Mouse (Mus musculus) midbrain, embryonic 10.5 days (tissue): ENCODE data around the gene Psmd9. TPM values are rescaled to one million over a fixed set of nuclear protein-coding genes. Genes with fewer than 3 reads are reported as not detected.
A peak's percentile ranks its signal among the peaks of the same experiment; 100 is the strongest.

Experiments used
- DNase-seq: peaks from one replicate; pipeline ENCODE4 v3.0.0-alpha.2; 2017; ENCODE audit warnings: low spot score
- H3K27ac ChIP-seq: fragments of 300-500 bp; sonication (generic); replicated peaks from 2 replicates; pipeline ENCODE4 v1.5.1; 2016; ENCODE audit warnings: mild to moderate bottlenecking
- H3K27me3 ChIP-seq: fragments of 300-500 bp; sonication (generic); 2 replicates; pipeline ENCODE4 v1.6.1; 2016; ENCODE audit warnings: low read depth, mild to moderate bottlenecking; ENCODE audit not compliant: poor library complexity, severe bottlenecking
- H3K36me3 ChIP-seq: fragments of 300-500 bp; sonication (generic); 2 replicates; pipeline ENCODE4 v1.6.1; 2016; ENCODE audit warnings: mild to moderate bottlenecking, moderate library complexity
- H3K4me1 ChIP-seq: fragments of 300-500 bp; sonication (generic); 2 replicates; pipeline ENCODE4 v1.6.1; 2016
- H3K4me3 ChIP-seq: fragments of 300-500 bp; sonication (generic); 2 replicates; pipeline ENCODE4 v1.5.1; 2016; ENCODE audit warnings: mild to moderate bottlenecking, moderate library complexity
- H3K9me3 ChIP-seq: fragments of 300-500 bp; sonication (generic); replicated peaks from 2 replicates; pipeline ENCODE4 v1.6.1; 2016; ENCODE audit warnings: mild to moderate bottlenecking
- WGBS: fragments of 180-500 bp; shearing (Covaris S2); methylation state at CpG from one replicate; pipeline ENCODE4 v1.1.7; 2016; 5-methylcytosine and 5-hydroxymethylcytosine counted together
- polyA plus RNA-seq: library from polyadenylated mRNA; unstranded; fragments of >200 nt; fragmentation: Nextera tagmentation; extraction: Ambion mirVana; gene quantifications from 2 replicates; pipeline ENCODE4 v1.2.1, GENCODE M21; 2016

Gene Psmd9
- polyA plus RNA-seq, 1 experiment from 2014 or later: 78.5 TPM

DNA sequence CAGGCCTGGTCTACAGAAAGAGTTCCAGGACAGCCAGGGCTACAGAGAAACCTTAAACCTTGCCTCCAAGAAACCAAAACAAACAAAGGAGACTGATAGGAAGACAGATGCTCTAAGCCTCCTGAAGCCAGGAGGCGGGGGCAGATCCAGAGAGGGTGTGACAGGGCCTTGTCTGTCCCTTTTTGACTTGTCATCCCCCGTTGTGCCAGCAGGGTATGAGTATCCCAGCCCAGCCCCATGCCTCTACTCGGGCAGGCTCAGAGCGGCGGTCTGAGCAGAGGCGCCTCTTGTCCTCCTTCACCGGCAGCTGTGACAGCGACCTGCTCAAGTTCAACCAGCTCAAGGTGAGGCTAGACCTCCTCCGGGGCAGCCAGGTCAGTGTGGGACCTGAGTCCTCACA is 6.3 kb upstream of the Psmd9 start:
- H3K9me3 ChIP-seq: no peaks in the 10 kb centered on the region
- peaks cover 88% of the 10 kb centered on the region for H3K36me3 ChIP-seq
- peak; percentile 25 for DNase-seq
- whole genome bisulfite sequencing: 85% methylated on average over 9 of the region's 9 CpGs
- H3K4me3 ChIP-seq: no peak overlapping the region
- no peak overlapping the region for H3K27ac ChIP-seq
- no peaks in the 10 kb centered on the region for H3K4me1 ChIP-seq
- no peaks in the 10 kb centered on the region for H3K27me3 ChIP-seq

- peaks cover 3% of the 10 kb centered on the region; the same call in 1 of the 2 replicates for H3K4me1 ChIP-seq
- WGBS: 91% methylated on average over 10 of the region's 10 CpGs
- H3K4me3 ChIP-seq: no peak overlapping the region
- no peaks in the 10 kb centered on the region for H3K27me3 ChIP-seq
- peaks cover 55% of the 10 kb centered on the region for H3K36me3 ChIP-seq
- no peak for DNase-seq
- H3K9me3 ChIP-seq: no peaks in the 10 kb centered on the region
- H3K27ac ChIP-seq: no peak overlapping the region
These were observed 2.8 kb upstream of the Psmd9 start for GRCm38 (mm10) chr5:123166437-123166836.

- Histone ChIP-seq H3K4me3 (no peak overlapping the region), H3K27me3 (no peaks in the 10 kb centered on the region), H3K36me3 (peaks cover 44% of the 10 kb centered on the region), H3K9me3 (no peaks in the 10 kb centered on the region), H3K4me1 (peaks cover 15% of the 10 kb centered on the region), H3K27ac (no peak overlapping the region)
- DNase-seq: no peak
- WGBS: 84% methylated on average over 5 of the region's 5 CpGs
These were observed 1.6 kb upstream of the Psmd9 start for GRCm38 (mm10) chr5:123167591-123167990.

- peaks cover 21% of the 10 kb centered on the region for H3K36me3 ChIP-seq
- 80% methylated on average over 9 of the region's 9 CpGs for WGBS
- H3K9me3 ChIP-seq: no peaks in the 10 kb centered on the region
- H3K27me3 ChIP-seq: no peaks in the 10 kb centered on the region
- no peak for DNase-seq
- peaks cover 15% of the 10 kb centered on the region for H3K4me1 ChIP-seq
- no peak overlapping the region for H3K4me3 ChIP-seq
- H3K27ac ChIP-seq: no peak overlapping the region
These were observed 1.2 kb downstream of the Psmd9 start for GRCm38 (mm10) chr5:123170365-123170764.

GRCm38 (mm10) chr5:123171646-123172350 is 2.6 kb downstream of the Psmd9 start:
- peak; percentile 89 for DNase-seq
- Histone ChIP-seq H3K36me3 (peaks cover 7% of the 10 kb centered on the region), H3K27me3 (no peaks in the 10 kb centered on the region), H3K4me3 (peak overlapping the region; percentile 41), H3K4me1 (peaks cover 15% of the 10 kb centered on the region), H3K9me3 (no peaks in the 10 kb centered on the region), H3K27ac (no peak overlapping the region)
- WGBS: 16% methylated on average over 22 of the region's 22 CpGs

DNA sequence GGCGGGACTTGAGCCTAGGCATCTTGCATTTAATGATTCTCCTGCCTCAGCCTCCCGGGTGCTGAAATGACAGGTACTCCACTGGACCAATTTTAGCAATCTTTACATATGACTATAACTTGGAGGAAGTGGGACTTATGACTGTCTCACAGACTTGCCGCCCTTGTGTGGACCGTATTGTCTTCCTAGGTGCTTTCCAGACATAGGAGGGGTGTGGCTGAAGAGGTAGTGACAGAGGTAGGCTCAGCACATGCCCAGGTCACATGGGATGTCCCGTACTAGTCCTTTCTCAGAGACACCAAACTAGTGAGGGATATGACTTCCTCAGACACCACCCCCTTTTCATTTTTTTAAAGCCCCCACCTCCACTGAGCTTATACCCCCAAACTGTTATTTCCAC is 9.6 kb downstream of the Psmd9 start:
- peaks cover 9% of the 10 kb centered on the region; the same call in 1 of the 2 replicates for H3K9me3 ChIP-seq
- H3K4me3 ChIP-seq: no peak overlapping the region
- H3K36me3 ChIP-seq: no peaks in the 10 kb centered on the region
- H3K27ac ChIP-seq: no peak overlapping the region
- 91% methylated on average over 5 of the region's 5 CpGs for WGBS
- H3K4me1 ChIP-seq: no peaks in the 10 kb centered on the region
- H3K27me3 ChIP-seq: no peaks in the 10 kb centered on the region
- DNase-seq: no peak

DNA sequence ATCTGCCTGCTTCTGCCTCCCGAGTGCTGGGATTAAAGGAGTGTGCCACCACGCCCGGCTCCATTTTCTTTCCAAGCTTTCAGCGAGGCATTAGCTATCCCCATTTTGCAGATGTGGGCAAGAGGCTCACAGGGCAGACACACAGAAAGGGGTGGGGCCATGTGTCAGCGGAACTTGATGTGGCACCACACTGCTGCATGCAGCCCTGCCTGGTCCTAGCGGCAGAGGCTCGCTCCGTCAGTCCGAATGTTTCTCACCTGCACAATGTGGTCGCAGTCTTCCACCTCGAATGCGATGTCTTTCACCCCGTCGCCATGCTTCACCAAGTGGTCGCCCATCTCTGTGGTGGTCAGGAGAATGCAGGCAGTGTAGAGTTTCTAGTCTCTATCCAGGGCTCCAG is 11.2 kb downstream of the Psmd9 start:
- Histone ChIP-seq H3K4me3 (no peak overlapping the region), H3K9me3 (peaks cover 9% of the 10 kb centered on the region; the same call in 1 of the 2 replicates), H3K27ac (no peak overlapping the region), H3K27me3 (no peaks in the 10 kb centered on the region), H3K4me1 (no peaks in the 10 kb centered on the region), H3K36me3 (no peaks in the 10 kb centered on the region)
- 94% methylated on average over 15 of the region's 15 CpGs for WGBS
- DNase-seq: no peak

DNA sequence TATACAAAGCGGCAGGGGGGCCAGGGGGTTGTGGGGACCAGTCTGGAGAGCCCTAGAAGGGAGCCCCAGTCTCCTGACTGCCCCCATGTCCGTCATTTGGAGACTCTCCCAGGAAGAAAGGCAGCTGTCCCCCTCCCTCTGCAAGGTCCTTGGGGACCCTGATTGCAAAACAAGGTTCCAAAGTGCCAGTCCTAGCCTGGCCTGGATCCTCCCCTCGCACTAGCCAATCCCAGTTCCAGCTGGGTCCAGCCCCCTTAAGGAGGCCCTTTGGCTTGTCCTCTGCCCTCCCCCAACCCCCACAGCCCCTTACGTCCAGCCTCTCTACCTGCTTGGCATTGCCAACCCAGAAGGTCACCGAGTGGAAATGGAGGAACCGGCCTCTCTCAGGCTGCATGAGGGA is 12.3 kb downstream of the Psmd9 start:
- no peaks in the 10 kb centered on the region for H3K36me3 ChIP-seq
- H3K4me3 ChIP-seq: no peak overlapping the region
- no peak for DNase-seq
- H3K27ac ChIP-seq: no peak overlapping the region
- H3K4me1 ChIP-seq: no peaks in the 10 kb centered on the region
- WGBS: 78% methylated on average over 6 of the region's 6 CpGs
- H3K9me3 ChIP-seq: peaks cover 9% of the 10 kb centered on the region; the same call in 1 of the 2 replicates
- H3K27me3 ChIP-seq: no peaks in the 10 kb centered on the region

DNA sequence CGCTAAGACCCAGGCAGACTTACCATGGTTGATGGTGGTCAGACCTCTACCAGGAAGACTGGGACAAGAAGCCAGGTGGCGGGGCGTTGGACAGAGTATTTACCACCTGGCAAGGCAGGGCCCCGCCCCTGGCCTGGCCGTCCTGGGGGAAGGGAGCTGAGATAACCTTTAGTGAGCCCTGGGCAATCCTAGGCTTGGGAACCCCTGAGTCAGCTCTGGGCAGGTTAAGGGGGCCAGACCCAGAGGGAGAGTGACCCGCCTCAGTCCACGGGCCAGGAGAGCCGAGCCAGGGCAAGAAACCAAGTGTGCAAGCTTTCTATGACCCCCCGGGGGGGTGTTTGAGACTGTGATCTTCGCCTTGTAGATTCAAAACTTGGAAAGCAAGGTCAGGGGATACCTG is 13.4 kb downstream of the Psmd9 start, which contains the start of gene Hpd:
Hpd (minus strand) TSS at position 77 of the 400 bp plus-strand sequence.
- Histone ChIP-seq H3K27ac (no peak within 1 kb of the TSS), H3K36me3 (no peaks in the 10 kb centered on the region), H3K27me3 (no peaks in the 10 kb centered on the region), H3K4me1 (no peaks in the 10 kb centered on the region), H3K4me3 (no peak within 1 kb of the TSS), H3K9me3 (peaks cover 9% of the 10 kb centered on the region; the same call in 1 of the 2 replicates)
- DNase-seq: no peak
- WGBS: 86% methylated on average over 10 of the region's 10 CpGs

DNA sequence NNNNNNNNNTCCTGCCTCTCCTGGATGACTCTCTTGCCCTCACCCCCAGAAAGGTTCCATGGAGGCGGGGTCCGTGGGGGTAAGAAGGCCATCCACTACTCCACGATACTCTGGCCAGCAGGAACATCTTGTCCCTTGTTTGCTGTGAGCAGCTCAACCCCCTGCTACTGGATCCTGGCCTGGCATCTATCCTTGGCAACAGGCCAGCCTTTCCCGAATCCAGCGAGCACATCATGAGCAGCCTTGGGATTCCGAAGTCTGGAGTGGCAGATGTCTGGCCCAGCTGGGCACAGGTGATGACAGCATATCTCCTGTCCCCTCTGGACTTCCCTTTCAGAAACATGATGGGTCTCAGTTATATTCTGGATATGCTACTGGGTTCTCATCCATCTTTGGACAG is 16.8 kb downstream of the Psmd9 start:
- no peaks in the 10 kb centered on the region for H3K27me3 ChIP-seq
- DNase-seq: no peak
- H3K9me3 ChIP-seq: no peaks in the 10 kb centered on the region
- no peak overlapping the region for H3K4me3 ChIP-seq
- WGBS: 90% methylated on average over 6 of the region's 6 CpGs
- no peaks in the 10 kb centered on the region for H3K36me3 ChIP-seq
- no peaks in the 10 kb centered on the region for H3K4me1 ChIP-seq
- H3K27ac ChIP-seq: no peak overlapping the region

DNA sequence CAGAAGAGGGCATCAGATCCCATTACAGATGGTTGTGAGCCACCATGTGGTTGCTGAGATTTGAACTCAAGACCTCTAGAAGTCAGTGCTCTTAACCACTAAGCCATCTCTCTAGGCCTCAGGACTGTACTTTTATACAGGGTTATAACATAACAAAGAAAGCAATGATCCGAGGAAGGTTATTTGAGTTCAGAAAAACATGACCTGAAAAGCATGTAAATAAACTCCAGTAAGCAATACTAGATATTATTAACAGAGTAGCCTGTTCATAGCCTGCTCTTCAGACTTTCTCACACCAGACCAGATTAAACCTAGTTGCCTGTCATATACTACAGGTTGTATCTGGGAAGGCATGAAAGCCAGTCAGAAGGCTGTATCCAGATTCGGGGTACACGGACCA is 18.1 kb downstream of the Psmd9 start:
- H3K27me3 ChIP-seq: no peaks in the 10 kb centered on the region
- no peaks in the 10 kb centered on the region for H3K9me3 ChIP-seq
- 91% methylated on average over 3 of the region's 3 CpGs for WGBS
- no peak for DNase-seq
- no peak overlapping the region for H3K27ac ChIP-seq
- no peak overlapping the region for H3K4me3 ChIP-seq
- no peaks in the 10 kb centered on the region for H3K36me3 ChIP-seq
- no peaks in the 10 kb centered on the region for H3K4me1 ChIP-seq

- DNase-seq: no peak
- WGBS: 86% methylated on average over 3 of the region's 3 CpGs
- peaks cover 4% of the 10 kb centered on the region for H3K4me1 ChIP-seq
- no peaks in the 10 kb centered on the region for H3K9me3 ChIP-seq
- H3K36me3 ChIP-seq: no peaks in the 10 kb centered on the region
- no peak overlapping the region for H3K4me3 ChIP-seq
- no peak overlapping the region for H3K27ac ChIP-seq
- H3K27me3 ChIP-seq: no peaks in the 10 kb centered on the region
These were observed 21.7 kb downstream of the Psmd9 start for GRCm38 (mm10) chr5:123190912-123191311.

GRCm38 (mm10) chr5:123191427-123191826 is 22.2 kb downstream of the Psmd9 start:
- no peak for DNase-seq
- H3K4me3 ChIP-seq: no peak overlapping the region
- 87% methylated on average over 6 of the region's 6 CpGs for WGBS
- no peaks in the 10 kb centered on the region for H3K27me3 ChIP-seq
- no peaks in the 10 kb centered on the region for H3K36me3 ChIP-seq
- H3K27ac ChIP-seq: no peak overlapping the region
- no peaks in the 10 kb centered on the region for H3K9me3 ChIP-seq
- H3K4me1 ChIP-seq: peaks cover 4% of the 10 kb centered on the region
